Mouse (Mus musculus) heart, postnatal 0 days (tissue): ENCODE measurements at regions not wholly inside any gene's neighbourhood (a gene's known extent, or its start where the extent isn't known, plus 50 kb on each side); places are given as distances from the start of the nearest gene placed in this dataset.
A peak's percentile ranks its signal among the peaks of the same experiment; 100 is the strongest.

ENCODE experiments used
- ATAC-seq: fragments of 200-750 bp; cut with Nextera tagmentation; 2 replicates; pipeline ENCODE4 v1.8.0; 2017; ENCODE audit warnings: low read depth, moderate number of reproducible peaks, moderate library complexity; ENCODE audit not compliant: insufficient read depth
- DNase-seq: peaks from one replicate; pipeline ENCODE4 v3.0.0-alpha.2; 2016; ENCODE audit warnings: low spot score
- H3K27ac ChIP-seq: fragments of 300-500 bp; sonication (generic); 2 replicates; pipeline ENCODE4 v1.5.1; 2014; ENCODE audit warnings: low read depth, mild to moderate bottlenecking
- H3K27me3 ChIP-seq: fragments of 300-500 bp; sonication (generic); 2 replicates; pipeline ENCODE4 v1.6.1; 2014; ENCODE audit warnings: low read length, mixed read lengths; ENCODE audit not compliant: control insufficient read depth, insufficient read depth
- H3K36me3 ChIP-seq: fragments of 300-500 bp; sonication (generic); replicated peaks from 2 replicates; pipeline ENCODE4 v1.6.1; 2014; ENCODE audit warnings: low read length, mixed read lengths; ENCODE audit not compliant: control insufficient read depth, insufficient read depth
- H3K4me1 ChIP-seq: fragments of 300-500 bp; sonication (generic); 2 replicates; pipeline ENCODE4 v1.6.1; 2014; ENCODE audit warnings: antibody characterized with exemption; ENCODE audit not compliant: control insufficient read depth, insufficient read depth
- H3K4me2 ChIP-seq: fragments of 300-500 bp; sonication (generic); 2 replicates; pipeline ENCODE4 v1.6.1; 2014; ENCODE audit warnings: low read depth, mild to moderate bottlenecking, low read length, moderate library complexity
- H3K4me3 ChIP-seq: fragments of 300-500 bp; sonication (generic); 2 replicates; pipeline ENCODE4 v1.5.1; 2014; ENCODE audit warnings: low read depth, low read length
- H3K9ac ChIP-seq: fragments of 300-500 bp; sonication (generic); replicated peaks from 2 replicates; pipeline ENCODE4 v1.6.1; 2014; ENCODE audit warnings: low read depth, low read length, mixed read lengths
- H3K9me3 ChIP-seq: fragments of 300-500 bp; sonication (generic); replicated peaks from 2 replicates; pipeline ENCODE4 v1.6.1; 2016; ENCODE audit warnings: low read length; ENCODE audit not compliant: control insufficient read depth
- CTCF ChIP-seq: IDR thresholded peaks from 2 replicates; pipeline ENCODE4 v1.5.1; 2016; ENCODE audit warnings: antibody characterized with exemption, control low read depth, low read depth
- EP300 ChIP-seq: IDR thresholded peaks from 2 replicates; pipeline ENCODE4 v1.6.1; 2016; ENCODE audit warnings: antibody characterized with exemption, low read depth
- WGBS: fragments of 180-500 bp; shearing (Covaris S2); extraction: QIAGEN DNeasy Blood & Tissue Kit; methylation state at CpG from one replicate; pipeline ENCODE4 v1.1.7; 2014; 5-methylcytosine and 5-hydroxymethylcytosine counted together

GRCm38 (mm10) chr5:149947491-149947890 lies 71.0 kb upstream of the Rxfp2 start:
- H3K4me3 ChIP-seq, result no peak overlapping the region
- no peak overlapping the region for H3K27ac ChIP-seq
- H3K4me2 ChIP-seq, result no peak overlapping the region
- H3K27me3 ChIP-seq, result no peaks in the 10 kb centered on the region
- no peak overlapping the region for H3K9ac ChIP-seq
- H3K36me3 ChIP-seq, result no peaks in the 10 kb centered on the region
- TF ChIP-seq CTCF (no peak), EP300 (no peak)
- peak; percentile 10 for DNase-seq
- 67% methylated on average over 2 of the region's 2 CpGs for WGBS
- H3K4me1 ChIP-seq, result no peaks in the 10 kb centered on the region
- no peak for ATAC-seq
- no peaks in the 10 kb centered on the region for H3K9me3 ChIP-seq

GRCm38 (mm10) chr5:149956931-149957330 lies 61.5 kb upstream of the Rxfp2 start:
- WGBS, result 76% methylated on average over 4 of the region's 4 CpGs
- Histone ChIP-seq H3K27ac (no peak overlapping the region), H3K9me3 (no peaks in the 10 kb centered on the region), H3K4me1 (no peaks in the 10 kb centered on the region), H3K36me3 (no peaks in the 10 kb centered on the region), H3K4me3 (no peak overlapping the region), H3K9ac (no peak overlapping the region), H3K27me3 (no peaks in the 10 kb centered on the region), H3K4me2 (no peak overlapping the region)
- TF ChIP-seq EP300, result no peak
- no peak for TF ChIP-seq CTCF
- DNase-seq, result no peak
- no peak for ATAC-seq

- Histone ChIP-seq H3K36me3 (no peaks in the 10 kb centered on the region), H3K9me3 (no peaks in the 10 kb centered on the region), H3K27ac (no peak overlapping the region), H3K4me1 (no peaks in the 10 kb centered on the region), H3K9ac (no peak overlapping the region), H3K4me3 (no peak overlapping the region), H3K27me3 (no peaks in the 10 kb centered on the region), H3K4me2 (no peak overlapping the region)
- no peak for TF ChIP-seq CTCF
- no peak for TF ChIP-seq EP300
- peak; percentile 69 for DNase-seq
- 29% methylated on average over 11 of the region's 11 CpGs for WGBS
- peak; percentile 85 for ATAC-seq
These were observed 57.3 kb upstream of the Rxfp2 start for GRCm38 (mm10) chr5:149961178-149961577.

GRCm38 (mm10) chr5:149964748-149965147 lies 53.7 kb upstream of the Rxfp2 start:
- ATAC-seq, result no peak
- H3K4me3 ChIP-seq, result no peak overlapping the region
- TF ChIP-seq EP300 (no peak), CTCF (no peak)

More at GRCm38 (mm10) chr5:149964748-149965147, 53.7 kb upstream of the Rxfp2 start:
- Histone ChIP-seq H3K27ac (no peak overlapping the region), H3K27me3 (no peaks in the 10 kb centered on the region), H3K36me3 (no peaks in the 10 kb centered on the region), H3K9ac (no peak overlapping the region), H3K4me2 (no peak overlapping the region), H3K9me3 (no peaks in the 10 kb centered on the region), H3K4me1 (no peaks in the 10 kb centered on the region)
- DNase-seq, result no peak
- WGBS, result 27% methylated on average over 13 of the region's 13 CpGs
